Mouse (Mus musculus) yolk sac, embryonic 10.5 days (tissue): ENCODE measurements around the gene Zfp786.
"Not testable (repeated sequence)": the region's sequence is repeated elsewhere in the genome, so short reads cannot be mapped to it uniquely, and the experiment has no call there.

ENCODE experiments used
- DNase-seq: peaks from one replicate; pipeline ENCODE4 v3.0.0-alpha.2; 2017; ENCODE audit warnings: low spot score

Zfp786 gene

GRCm38 (mm10) chr6:47781091-47781968, 49.3 kb downstream of the Zfp786 start:
- peak; percentile 79 for DNase-seq

GRCm38 (mm10) chr6:47780576-47781013, 50.1 kb downstream of the Zfp786 start:
- DNase-seq = no peak

- not testable (repeated sequence) for DNase-seq
Observed at GRCm38 (mm10) chr6:47771760-47772159, 58.9 kb downstream of the Zfp786 start.

GRCm38 (mm10) chr6:47771113-47771512, 59.6 kb downstream of the Zfp786 start:
- not testable (repeated sequence) for DNase-seq

- DNase-seq = not testable (repeated sequence)
Observed at GRCm38 (mm10) chr6:47769861-47770260, 60.8 kb downstream of the Zfp786 start.
